Mouse (Mus musculus) C2C12 (cell line): ENCODE data around the gene Rps25.

ENCODE experiments used
- CEBPB ChIP-seq: IDR thresholded peaks from one replicate; pipeline ENCODE4 v1.6.1; 2011; ENCODE audit warnings: low read depth, mild to moderate bottlenecking, control low read depth, moderate library complexity
- CTCF ChIP-seq: IDR thresholded peaks from one replicate; pipeline ENCODE4 v1.5.1; 2011; ENCODE audit not compliant: control insufficient read depth, insufficient read depth, insufficient read length
- MAX ChIP-seq: IDR thresholded peaks from one replicate; pipeline ENCODE4 v1.6.1; 2011; ENCODE audit warnings: mild to moderate bottlenecking, control low read depth
- MYOG ChIP-seq: IDR thresholded peaks from one replicate; pipeline ENCODE4 v1.6.1; 2011; ENCODE audit not compliant: control insufficient read depth, insufficient read length; ENCODE audit errors: extremely low read depth
- USF1 ChIP-seq: IDR thresholded peaks from one replicate; pipeline ENCODE4 v1.6.1; 2011; ENCODE audit warnings: low read depth, mild to moderate bottlenecking, control low read depth, moderate library complexity

DNA sequence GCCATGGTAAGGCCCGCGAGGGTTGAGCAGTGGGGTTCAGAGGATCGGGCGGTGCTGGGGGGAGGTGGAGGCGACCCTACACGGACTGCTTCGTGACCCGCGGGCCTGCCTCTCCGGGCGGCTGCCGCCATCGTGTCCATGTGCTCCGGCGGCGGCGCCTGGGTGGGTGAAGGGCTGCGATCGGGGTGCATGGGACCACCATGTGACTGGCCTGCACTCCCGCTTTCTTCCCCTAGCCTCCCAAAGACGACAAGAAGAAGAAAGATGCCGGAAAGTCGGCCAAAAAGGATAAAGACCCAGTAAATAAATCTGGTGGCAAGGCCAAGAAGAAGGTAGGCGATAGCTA is 786 bp downstream of the Rps25 start:
- TF ChIP-seq USF1: no peak
- no peak for TF ChIP-seq CTCF
- TF ChIP-seq MYOG: no peak
- TF ChIP-seq MAX: no peak
- TF ChIP-seq CEBPB: no peak
